Mouse (Mus musculus): ENCODE data around the gene Rnf157. TPM values are rescaled to one million over a fixed set of nuclear protein-coding genes. Genes with fewer than 3 reads are reported as not detected.

Rnf157 gene
- total and polyA plus RNA-seq, 3 experiments, result 8.7 to 39.3 (median 10.9) TPM

GRCm38 (mm10) chr11:116429862-116430613, 17.2 kb upstream of the Rnf157 start:
- peak overlapping the region; percentile 74 for H3K4me2 ChIP-seq (ENCODE audit: insufficient read depth, low read depth, poor library complexity, severe bottlenecking)
- no peaks in the 10 kb centered on the region for H3K9me3 ChIP-seq (replicated peaks; ENCODE audit: low read length)
- H3K4me3 ChIP-seq (replicated peaks in 1 of 3; ENCODE audit: low read depth in 2 of 3, low read length in 2 of 3, poor library complexity in 1 of 3), result no peak overlapping the region
- DNase-seq (ENCODE audit: extremely low read depth), result no peak
- H3K27me3 ChIP-seq (replicated peaks), result no peaks in the 10 kb centered on the region
- in situ Hi-C loops (cut with MboI; ENCODE audit: low pct_ligation_motif_present, low pct_unique_long_range_greater_than_20kb, low sequenced_read_pairs) (no loop called here), dilution Hi-C loops (cut with MboI; ENCODE audit: extremely low pct_ligation_motif_present, extremely low pct_unique_long_range_greater_than_20kb, low sequenced_read_pairs) (no loop called here)
- H3K36me3 ChIP-seq (replicated peaks in 1 of 2; ENCODE audit: control insufficient read depth in 1 of 2, insufficient read depth in 1 of 2, low read length in 1 of 2), result peaks cover 2 to 3% of the 10 kb centered on the region in 2 experiments
- peak overlapping the region; percentile 32 for H3K9ac ChIP-seq (ENCODE audit: insufficient read depth, low read depth)
- peaks cover 29 to 71% of the 10 kb centered on the region in 2 experiments for H3K4me1 ChIP-seq (ENCODE audit: control insufficient read depth in 1 of 2, insufficient read depth in 2 of 2)
- TF ChIP-seq USF1 (IDR thresholded peaks at IDR 0.05; ENCODE audit: low read depth, low read length), result no peak
- no peak for TF ChIP-seq ZKSCAN1 (IDR thresholded peaks at IDR 0.05; ENCODE audit: borderline replicate concordance, low read depth, low read length)
- peak; percentile 52; the same call in 1 of the 2 replicates for TF ChIP-seq EP300 (IDR thresholded peaks at IDR 0.05; ENCODE audit: low read length)
- no peak for TF ChIP-seq NELFE (IDR thresholded peaks at IDR 0.05; ENCODE audit: low read depth, low read length)
- TF ChIP-seq ETS1 (conservative IDR thresholded peaks at IDR 0.05; ENCODE audit: low read depth, low read length), result peak; percentile 53; the same call in 1 of the 2 replicates
- no peak for TF ChIP-seq E2F4 (IDR thresholded peaks at IDR 0.05; ENCODE audit: insufficient replicate concordance, low read depth, low read length)
- peak; percentile 18; the same call in 1 of the 2 replicates for TF ChIP-seq ELF1 (IDR thresholded peaks at IDR 0.05; ENCODE audit: low read depth, low read length)
- peak; percentile 48; the same call in 1 of the 2 replicates for TF ChIP-seq BHLHE40 (IDR thresholded peaks at IDR 0.05; ENCODE audit: low read depth, low read length)
- 0 out of 2 replicates have a peak, but pooled peaks have one; percentile 63 for TF ChIP-seq IRF4 (IDR thresholded peaks at IDR 0.05; ENCODE audit: low read depth, low read length)
- TF ChIP-seq ZNF384 (IDR thresholded peaks at IDR 0.05; ENCODE audit: low read depth, low read length), result peak; percentile 53
- TF ChIP-seq MXI1 (IDR thresholded peaks at IDR 0.05; ENCODE audit: low read depth, low read length), result no peak
- no peak for TF ChIP-seq ZMIZ1 (IDR thresholded peaks at IDR 0.05; ENCODE audit: low read depth, low read length)
- H3K79me2 ChIP-seq (replicated peaks; ENCODE audit: control insufficient read depth, extremely low read depth, insufficient read depth, poor library complexity, severe bottlenecking), result peaks cover 9% of the 10 kb centered on the region
- peak overlapping the region; percentile 79 for H3K27ac ChIP-seq (ENCODE audit: insufficient read depth, low read depth)

DNA sequence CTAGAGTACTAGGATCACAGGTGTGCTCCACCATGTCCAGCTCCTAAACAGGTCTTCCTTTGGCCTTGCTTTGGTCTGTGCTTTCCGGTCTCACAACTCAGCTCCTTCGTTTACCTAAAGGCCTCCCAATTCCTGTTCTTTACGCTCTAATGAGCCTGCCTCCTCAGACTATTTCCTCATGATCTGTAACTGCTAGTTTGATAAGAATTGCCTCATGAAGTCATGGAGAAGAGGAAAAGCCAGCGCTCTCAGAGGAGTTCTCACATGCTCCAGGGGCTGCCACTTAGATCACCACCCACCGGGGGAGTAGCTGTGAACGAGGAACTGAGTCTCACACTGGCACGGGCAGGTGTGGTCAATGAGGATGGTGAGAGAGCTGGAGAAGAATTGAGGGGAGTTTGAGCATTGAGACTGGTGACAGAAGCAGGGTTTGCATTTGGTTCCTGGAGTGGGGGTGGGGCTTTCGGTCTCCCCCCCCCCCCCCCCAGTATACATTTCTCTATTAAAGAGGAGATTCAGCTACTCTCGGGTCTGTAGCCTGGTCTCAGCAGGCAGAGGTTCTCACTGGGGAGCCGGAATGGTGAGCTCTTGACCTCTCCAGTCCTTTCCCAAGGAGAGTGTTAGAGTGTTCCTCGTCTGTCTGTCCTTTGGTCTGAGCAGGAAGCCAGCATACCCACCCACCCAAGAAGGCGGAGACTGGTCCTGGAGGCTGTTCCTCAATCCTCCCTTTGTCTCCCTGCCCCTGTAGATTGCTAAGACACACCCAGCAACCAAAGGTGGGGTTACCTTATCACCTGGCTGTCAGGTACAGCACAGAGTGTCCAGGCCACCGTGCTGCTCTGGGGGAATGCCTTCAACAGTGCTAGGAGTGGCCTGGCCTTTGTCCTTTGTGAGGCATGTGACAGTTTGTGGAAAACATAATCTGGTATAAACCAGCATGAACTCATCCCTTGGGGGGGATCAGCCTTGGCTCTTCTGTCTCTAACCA, 16.3 kb upstream of the Rnf157 start:
- H3K4me2 ChIP-seq (ENCODE audit: insufficient read depth, low read depth, poor library complexity, severe bottlenecking), result peak overlapping the region; percentile 74
- peak overlapping the region; percentile 79 for H3K27ac ChIP-seq (ENCODE audit: insufficient read depth, low read depth)
- dilution Hi-C loops (cut with MboI; ENCODE audit: extremely low pct_ligation_motif_present, extremely low pct_unique_long_range_greater_than_20kb, low sequenced_read_pairs), result no loop called here
- H3K9ac ChIP-seq (ENCODE audit: insufficient read depth, low read depth), result peak overlapping the region; percentile 20
- H3K79me2 ChIP-seq (replicated peaks; ENCODE audit: control insufficient read depth, extremely low read depth, insufficient read depth, poor library complexity, severe bottlenecking), result peaks cover under 1% of the 10 kb centered on the region; the same call in 1 of the 2 replicates
- no peaks in the 10 kb centered on the region for H3K36me3 ChIP-seq (replicated peaks in 1 of 2; ENCODE audit: control insufficient read depth in 1 of 2, insufficient read depth in 1 of 2, low read length in 1 of 2)
- DNase-seq (ENCODE audit: extremely low read depth), result no peak
- H3K4me3 ChIP-seq (replicated peaks in 1 of 3; ENCODE audit: low read depth in 2 of 3, low read length in 2 of 3, poor library complexity in 1 of 3), result peak overlapping the region in 1 of 3 experiments; percentile 6
- peaks cover 29 to 79% of the 10 kb centered on the region in 2 experiments for H3K4me1 ChIP-seq (ENCODE audit: control insufficient read depth in 1 of 2, insufficient read depth in 2 of 2)
- in situ Hi-C loops (cut with MboI; ENCODE audit: low pct_ligation_motif_present, low pct_unique_long_range_greater_than_20kb, low sequenced_read_pairs), result no loop called here
- no peaks in the 10 kb centered on the region for H3K27me3 ChIP-seq (replicated peaks)
- no peaks in the 10 kb centered on the region for H3K9me3 ChIP-seq (replicated peaks; ENCODE audit: low read length)
- TF ChIP-seq RAD21 (IDR thresholded peaks at IDR 0.05; ENCODE audit: low read depth, low read length), result no peak
- no peak for TF ChIP-seq MYC (IDR thresholded peaks at IDR 0.05; ENCODE audit: low read depth, low read length)
- 0 out of 2 replicates have a peak, but pooled peaks have one; percentile 17 for TF ChIP-seq SIN3A (IDR thresholded peaks at IDR 0.05; ENCODE audit: low read length)
- no peak for TF ChIP-seq KAT2A (IDR thresholded peaks at IDR 0.05; ENCODE audit: insufficient replicate concordance, low read length)
- TF ChIP-seq MAZ (IDR thresholded peaks at IDR 0.05; ENCODE audit: low read depth, low read length), result peak; percentile 68; the same call in 1 of the 2 replicates
- no peak for TF ChIP-seq JUND (conservative IDR thresholded peaks at IDR 0.05; ENCODE audit: low read depth, low read length)
- TF ChIP-seq ETS1 (conservative IDR thresholded peaks at IDR 0.05; ENCODE audit: low read depth, low read length), result peak; percentile 58
- peak; percentile 21; the same call in 1 of the 2 replicates for TF ChIP-seq ELF1 (IDR thresholded peaks at IDR 0.05; ENCODE audit: low read depth, low read length)
- no peak for TF ChIP-seq ZKSCAN1 (IDR thresholded peaks at IDR 0.05; ENCODE audit: borderline replicate concordance, low read depth, low read length)
- no peak for TF ChIP-seq MAX (IDR thresholded peaks at IDR 0.05; ENCODE audit: low read length)
- TF ChIP-seq POLR2AphosphoS2 (IDR thresholded peaks at IDR 0.05; ENCODE audit: low read depth, low read length), result no peak
- no peak; the same call in 1 of the 2 replicates for TF ChIP-seq RCOR1 (conservative IDR thresholded peaks at IDR 0.05; ENCODE audit: low read depth, low read length)
- 0 out of 2 replicates have a peak, but pooled peaks have one; percentile 31 for TF ChIP-seq EP300 (IDR thresholded peaks at IDR 0.05; ENCODE audit: low read length)
- no peak for TF ChIP-seq SMC3 (IDR thresholded peaks at IDR 0.05; ENCODE audit: low read depth, low read length)
- TF ChIP-seq E2F4 (IDR thresholded peaks at IDR 0.05; ENCODE audit: insufficient replicate concordance, low read depth, low read length), result no peak
- TF ChIP-seq TBP (conservative IDR thresholded peaks at IDR 0.05; ENCODE audit: low read depth, low read length), result no peak
- no peak for TF ChIP-seq NRF1 (IDR thresholded peaks at IDR 0.05; ENCODE audit: low read depth, low read length)
- TF ChIP-seq UBTF (IDR thresholded peaks at IDR 0.05; ENCODE audit: low read depth, low read length), result no peak
- no peak for TF ChIP-seq NELFE (IDR thresholded peaks at IDR 0.05; ENCODE audit: low read depth, low read length)
- no peak for TF ChIP-seq GABPA (IDR thresholded peaks at IDR 0.05; ENCODE audit: insufficient replicate concordance, low read depth, low read length)

Measured in CH12.LX (cell line).